Mouse (Mus musculus) E14TG2a.4 (cell line): Measurements from ENCODE around the gene Ptpa.

Experiments
- CTCF ChIP-seq: conservative IDR thresholded peaks from 2 replicates; pipeline ENCODE4 v1.5.1; 2014; ENCODE audit warnings: low read length
- NANOG ChIP-seq: IDR thresholded peaks from 2 replicates; pipeline ENCODE4 v1.6.1; 2014; ENCODE audit warnings: borderline replicate concordance, low read length, mixed read lengths

- no peak for TF ChIP-seq CTCF
- TF ChIP-seq NANOG, result no peak
Observed at GRCm38 (mm10) chr2:30380564-30381376, 35.1 kb upstream of the Ptpa start.
